Mouse (Mus musculus) adrenal gland, postnatal 36 days (tissue): ENCODE data around the gene Srd5a3. TPM values are rescaled to one million over a fixed set of nuclear protein-coding genes. Genes with fewer than 3 reads are reported as not detected.
"Not testable (repeated sequence)": the region's sequence is repeated elsewhere in the genome, so short reads cannot be mapped to it uniquely, and the experiment has no call there.

Source experiments
- DNase-seq, 2 experiments: peaks; one replicate each; pipeline ENCODE4 v3.0.0; 2021; ENCODE audit warnings: mixed read lengths in 1 of 2
- long read RNA-seq, 2 experiments: library from polyadenylated mRNA; stranded (forward); transcript quantifications; one replicate each; pipeline ENCODE4 v2.0.0; 2021; ENCODE audit warnings: borderline sequencing depth in 2 of 2
- total RNA-seq, 2 experiments: library from RNA; stranded (reverse); gene quantifications; 2 replicates each; pipeline ENCODE4 v1.2.3; 2021

Gene Srd5a3
- total RNA-seq = 10 to 100 TPM; 23.6 to 33.3 TPM
- long read RNA-seq, experiment 1, transcript Srd5a3-201 (6 exons, 1,747 nt) = major isoform, 22 of 29 reads
- long read RNA-seq, experiment 1, partial matches to known transcripts = 1 of 29 reads
- long read RNA-seq, experiment 1, other reads (novel, unspliced or antisense) = 3 of 29 reads
- long read RNA-seq, experiment 2, transcript Srd5a3-201 (6 exons, 1,747 nt) = major isoform, 9 of 10 reads
- long read RNA-seq, experiment 2, partial matches to known transcripts = 0 of 10 reads
- long read RNA-seq, experiment 2, other reads (novel, unspliced or antisense) = 1 of 10 reads

DNA sequence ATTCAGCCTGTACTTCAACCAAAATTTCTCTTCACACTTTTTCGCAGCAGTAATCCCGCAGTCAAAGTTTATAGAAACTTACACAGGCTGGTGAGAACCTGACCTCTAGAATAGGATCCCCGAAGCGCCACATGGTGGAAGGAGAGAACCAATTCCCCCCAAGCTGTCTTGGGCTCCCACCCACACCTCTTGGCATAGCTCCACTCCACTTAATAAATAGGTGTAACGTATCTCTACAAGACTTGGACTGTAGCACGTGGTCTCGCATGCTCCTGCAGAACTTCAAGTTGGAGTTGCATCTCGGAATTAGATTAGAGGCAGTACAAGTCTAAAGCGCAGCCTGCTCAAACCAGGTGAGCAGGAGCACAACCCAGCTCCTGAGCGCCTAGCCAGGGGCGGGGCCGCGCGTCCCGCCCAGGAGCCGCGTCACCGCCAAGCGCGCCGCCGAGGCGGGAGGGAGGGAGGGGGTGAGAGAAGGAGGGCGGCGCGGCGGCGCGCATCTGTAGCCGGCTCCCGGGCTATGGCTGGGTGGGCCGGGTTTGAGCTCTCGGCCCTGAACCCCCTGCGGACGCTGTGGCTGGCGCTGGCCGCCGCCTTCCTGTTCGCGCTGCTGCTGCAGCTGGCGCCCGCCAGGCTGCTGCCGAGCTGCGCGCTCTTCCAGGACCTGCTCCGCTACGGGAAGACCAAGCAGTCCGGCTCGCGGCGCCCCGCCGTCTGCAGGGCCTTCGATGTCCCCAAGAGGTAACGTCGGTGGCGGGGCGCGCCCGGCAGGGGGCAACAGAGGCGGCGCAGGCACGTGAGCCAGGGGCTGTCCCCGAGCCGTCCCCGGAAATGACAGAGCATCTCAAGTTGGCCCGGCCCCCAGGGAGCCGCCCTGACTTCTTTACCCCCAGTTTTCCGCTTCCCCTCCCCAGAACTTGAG is at the start of gene Srd5a3:
Srd5a3 (plus strand) TSS at position 464 of the 922 bp plus-strand sequence.
- peak; percentile 98 to 99 for DNase-seq

DNA sequence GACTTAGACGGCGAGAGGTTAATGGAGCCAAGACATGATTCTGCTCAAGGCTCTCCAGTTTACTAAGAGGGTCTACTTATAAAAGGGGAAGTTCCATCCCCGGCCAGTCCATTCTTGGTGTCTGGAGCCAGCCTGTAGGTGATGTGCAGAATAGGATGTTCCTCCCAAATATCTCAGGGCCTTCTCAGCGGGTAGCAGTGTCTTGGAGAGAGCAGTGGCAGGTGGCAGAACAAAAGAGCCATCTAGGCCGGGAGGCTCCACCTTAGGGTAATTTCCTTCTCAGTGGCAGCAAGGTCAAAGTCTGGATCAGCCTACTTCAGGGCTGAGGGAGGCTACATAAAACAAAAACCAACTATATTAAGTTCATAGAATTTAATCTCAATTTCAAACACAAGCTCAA is 36.3 kb upstream of the Srd5a3 start:
- not testable (repeated sequence) for DNase-seq

DNA sequence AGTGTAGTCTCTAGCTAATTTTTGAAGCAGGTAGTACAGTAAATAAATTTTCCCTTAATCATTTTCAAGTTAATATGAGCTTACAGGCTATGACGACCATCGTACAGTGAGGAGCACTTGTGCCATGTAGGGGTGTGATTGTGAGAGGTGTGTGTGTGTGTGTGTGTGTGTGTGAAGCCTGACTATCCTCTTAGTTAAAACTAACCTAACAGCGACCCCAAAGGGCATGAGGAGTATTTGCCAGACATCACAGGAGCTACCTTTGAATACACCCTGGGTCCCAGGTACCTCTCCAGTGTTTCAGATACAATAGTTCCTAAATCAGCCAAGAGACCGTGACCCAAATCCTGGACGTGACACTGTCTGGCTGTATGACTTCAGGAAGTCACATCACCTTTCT is 32.8 kb upstream of the Srd5a3 start:
- no peak for DNase-seq

DNA sequence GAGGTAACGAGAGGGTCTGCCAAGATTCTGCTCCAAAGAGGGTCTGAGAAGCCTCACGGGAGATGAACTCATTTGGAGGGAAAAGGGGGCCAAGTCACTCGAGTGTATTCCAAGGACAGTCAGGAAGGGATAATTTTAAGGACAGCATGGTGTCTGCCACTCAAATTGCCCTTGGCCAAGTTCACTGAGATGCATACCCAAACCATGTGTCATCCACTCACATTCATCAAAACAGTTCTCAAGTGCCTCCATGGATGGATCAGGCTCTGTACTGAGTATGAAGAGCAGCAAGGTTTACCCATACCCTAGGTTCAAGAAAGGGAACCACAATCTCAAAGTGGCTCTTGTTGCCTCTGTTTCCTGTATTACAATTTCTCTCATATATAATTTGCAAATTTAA is 31.6 kb upstream of the Srd5a3 start:
- DNase-seq = peak; percentile 5 to 31

DNA sequence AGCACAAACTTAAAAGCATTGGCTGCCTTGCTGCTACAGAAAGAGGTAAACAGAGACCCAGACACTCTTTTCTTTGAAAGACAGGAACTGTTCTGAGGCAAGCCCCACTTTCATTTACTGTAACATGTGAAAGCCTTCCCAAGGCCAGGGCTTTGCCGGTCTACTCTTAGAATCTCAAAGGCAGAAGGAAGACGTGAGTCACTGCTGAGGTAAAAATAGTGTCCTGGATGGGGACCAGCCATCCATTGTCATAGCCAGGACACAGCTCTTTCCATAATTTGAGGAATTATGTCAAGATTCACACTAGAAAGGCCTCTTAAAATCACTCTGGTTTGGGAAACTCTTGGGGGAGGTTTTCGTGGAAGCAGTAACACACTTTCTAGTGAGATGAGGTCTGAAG is 28.9 kb upstream of the Srd5a3 start:
- DNase-seq = peak; percentile 36 to 39

DNA sequence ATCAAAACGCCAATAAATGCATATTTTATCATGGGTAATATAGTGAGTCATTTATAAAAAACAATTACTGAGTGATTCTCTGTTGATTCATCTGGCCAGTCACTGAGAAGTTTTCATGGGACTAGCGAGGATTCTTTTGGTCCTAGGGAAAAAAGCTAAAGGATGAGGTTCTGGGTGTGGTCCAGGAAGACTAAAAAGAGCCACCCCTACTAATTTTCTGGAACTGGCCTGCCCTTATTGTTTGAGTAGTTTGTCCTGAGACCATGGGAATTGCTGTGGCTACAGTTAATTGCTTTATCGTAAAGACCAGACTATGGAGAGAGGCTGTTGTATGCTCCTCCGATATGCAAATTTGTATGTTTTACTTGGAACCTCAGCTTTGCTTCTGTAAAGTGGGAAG is 28.1 kb upstream of the Srd5a3 start:
- no peak for DNase-seq

DNA sequence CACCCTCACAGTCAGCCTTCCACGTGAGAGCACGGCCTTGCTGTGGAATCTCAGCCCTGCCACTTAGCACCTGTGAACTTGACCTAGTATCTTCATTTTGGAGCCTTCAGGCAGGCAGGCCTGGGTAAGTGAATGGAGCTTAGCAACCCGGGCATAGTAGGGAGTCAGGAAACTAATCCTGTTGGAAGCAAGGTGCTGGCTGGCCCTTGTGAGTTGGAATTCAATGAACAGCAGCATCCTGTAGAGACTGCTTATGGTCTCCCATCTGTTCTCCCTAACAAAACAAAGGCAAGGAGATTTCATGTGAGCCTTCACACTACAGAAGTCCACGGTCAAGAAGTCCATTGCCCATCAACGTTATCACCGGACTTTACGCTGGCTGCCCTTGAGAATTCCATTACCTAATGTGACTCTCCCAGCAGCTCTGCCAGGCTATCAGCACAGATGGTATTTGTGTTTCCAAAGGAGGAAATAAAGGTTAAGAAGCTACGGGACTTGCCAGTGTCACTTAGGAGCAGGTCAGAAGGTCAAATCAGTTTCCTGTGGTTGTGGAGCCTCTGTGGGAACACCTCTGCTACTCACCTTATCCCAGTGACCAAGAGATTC is 24.5 kb upstream of the Srd5a3 start:
- peak; percentile 19 for DNase-seq

DNA sequence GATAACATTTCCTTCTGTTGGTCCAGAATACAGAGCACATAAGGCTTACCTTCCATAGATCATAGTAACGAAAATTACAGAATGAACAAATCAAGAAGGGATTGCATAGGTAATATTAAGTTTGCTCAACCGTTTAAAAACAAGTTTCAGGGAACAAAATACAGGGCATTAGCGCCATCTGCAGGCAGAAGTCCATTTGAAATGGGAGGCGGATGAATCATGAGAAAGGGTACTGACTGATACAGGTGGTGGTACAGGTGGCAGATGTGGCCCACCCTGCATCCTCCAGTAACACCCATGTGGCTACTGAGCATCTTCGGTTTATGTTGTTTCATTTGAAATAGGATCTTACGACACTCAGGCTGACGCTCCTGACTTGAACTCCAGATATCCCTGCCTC is 21.6 kb upstream of the Srd5a3 start:
- peak; percentile 74 to 81 for DNase-seq

DNA sequence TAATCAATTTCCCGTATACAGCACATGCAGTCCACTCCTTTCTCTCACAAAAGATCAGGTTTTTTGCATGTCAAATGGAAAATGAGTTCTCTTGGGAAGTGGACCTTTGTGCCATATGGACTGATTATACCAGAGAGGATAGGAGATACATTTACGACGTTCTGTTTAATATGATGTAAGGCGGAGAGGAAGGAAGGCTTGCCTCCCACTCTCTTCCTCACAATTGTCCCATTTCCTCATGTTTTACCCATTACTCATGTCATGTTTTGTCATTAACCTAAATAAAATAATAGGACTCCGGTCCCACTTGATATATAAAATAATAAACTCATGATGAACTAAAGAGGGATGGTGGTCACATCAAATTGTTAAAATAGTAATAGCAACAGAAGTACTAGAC is 19.4 kb upstream of the Srd5a3 start:
- no peak for DNase-seq

DNA sequence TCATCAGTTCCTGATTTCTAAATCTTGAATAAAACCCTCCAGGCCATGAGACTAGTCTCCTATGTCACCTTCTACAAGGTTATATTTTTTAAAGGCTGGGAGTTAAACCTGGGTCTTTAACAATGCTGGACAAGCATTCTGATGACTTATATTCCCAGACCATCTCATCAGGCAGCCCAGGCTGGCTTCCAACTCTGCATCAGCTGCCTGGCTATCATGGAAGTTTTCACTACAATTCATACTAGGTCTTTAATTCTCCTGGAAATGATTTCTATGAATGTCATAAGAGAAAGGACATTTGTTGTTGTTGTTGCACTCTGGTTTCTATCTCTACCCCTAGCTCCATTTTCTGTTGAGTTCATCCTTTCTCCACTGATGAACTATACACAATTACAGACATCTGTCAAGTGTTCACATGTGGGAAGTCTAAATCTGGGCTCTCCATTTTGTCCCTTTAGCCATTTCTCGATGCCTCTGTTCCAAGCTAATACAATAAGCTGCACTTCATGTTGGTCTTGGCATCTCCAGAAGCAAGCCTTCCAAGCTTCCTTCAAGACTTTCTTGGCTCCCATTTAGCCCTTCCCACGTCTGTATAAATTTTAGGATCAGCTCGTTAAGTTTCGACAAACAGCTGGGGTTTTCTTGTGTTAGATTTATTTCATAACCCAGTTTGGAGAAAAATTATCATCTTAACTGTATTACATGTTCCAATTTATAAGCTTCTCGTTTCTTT is 12.3 kb upstream of the Srd5a3 start:
- DNase-seq = no peak

DNA sequence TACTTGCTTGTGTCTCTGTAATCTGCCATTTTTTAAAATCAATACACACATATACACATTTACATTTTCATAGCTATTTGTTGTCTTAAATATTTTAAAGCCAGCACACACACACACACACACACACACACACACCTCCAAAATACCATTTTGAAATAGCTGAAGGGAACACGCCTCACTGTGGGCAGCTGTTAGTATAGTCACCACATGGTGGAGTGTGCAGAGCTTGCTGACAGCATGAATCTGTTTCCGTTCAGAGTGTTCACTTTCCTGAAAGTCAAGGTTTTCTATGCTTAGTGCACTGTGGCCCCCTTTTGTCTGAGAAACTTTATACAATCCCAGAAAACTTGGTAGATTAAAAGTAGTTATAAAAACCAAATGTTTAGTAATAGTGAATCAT is 9.8 kb upstream of the Srd5a3 start:
- no peak for DNase-seq

DNA sequence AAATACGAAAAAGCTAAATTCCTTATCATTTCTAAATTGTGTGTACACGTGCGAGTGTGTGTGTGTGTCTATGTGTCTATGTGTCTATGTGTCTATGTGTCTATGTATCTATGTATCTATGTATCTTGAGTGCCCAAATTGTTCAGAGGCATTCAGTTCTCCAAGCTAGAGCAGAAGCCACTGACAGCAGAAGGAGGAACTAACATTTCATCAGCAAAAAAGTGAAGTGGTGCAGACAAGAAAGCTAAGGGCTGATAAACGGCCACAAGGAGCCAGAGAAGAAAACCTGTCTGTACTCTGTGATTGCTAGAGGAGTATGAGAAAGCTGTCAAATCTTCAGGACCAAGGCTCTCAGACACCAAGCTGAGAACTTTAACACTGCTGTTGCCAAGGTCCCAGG is 8.1 kb upstream of the Srd5a3 start:
- DNase-seq = no peak

DNA sequence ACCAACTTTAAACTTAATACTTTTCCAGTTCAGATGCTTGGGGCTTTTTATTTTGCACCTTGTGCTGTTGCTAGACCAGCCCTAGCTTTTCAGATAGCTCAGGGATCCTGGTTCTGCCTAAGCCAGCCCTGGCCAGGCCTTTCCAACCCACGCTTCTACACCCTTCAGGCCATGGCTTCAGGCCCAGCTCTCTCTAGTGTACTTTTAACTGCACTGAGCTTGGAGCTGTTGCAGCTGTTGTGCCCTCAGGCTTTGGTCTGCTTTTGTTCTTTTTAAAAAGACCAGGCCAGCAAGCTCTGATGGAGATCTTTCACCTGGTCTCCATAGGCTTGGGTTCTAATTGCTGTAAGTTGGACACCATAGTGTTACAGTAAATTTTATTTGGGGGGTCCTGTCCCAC is 4.4 kb upstream of the Srd5a3 start:
- no peak for DNase-seq

DNA sequence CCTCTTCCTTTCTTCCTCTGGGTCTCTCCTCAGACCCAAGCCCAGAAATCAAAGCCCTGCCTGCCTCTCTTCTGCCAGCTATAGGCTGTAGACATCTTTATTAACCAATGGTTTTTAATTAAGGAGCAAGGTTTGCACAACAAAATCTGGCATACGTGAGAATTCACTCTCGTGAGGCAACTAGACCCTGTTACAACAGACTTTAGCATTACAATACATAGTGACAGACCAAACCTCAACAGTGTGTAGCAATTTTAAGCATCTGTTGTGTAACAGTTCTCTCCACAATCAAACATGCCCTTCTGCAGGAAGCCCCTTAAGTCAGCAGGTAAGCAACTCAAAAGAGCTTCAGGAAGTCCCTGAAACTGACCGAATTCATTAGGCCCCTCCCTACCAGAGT is 3.8 kb upstream of the Srd5a3 start:
- no peak for DNase-seq

DNA sequence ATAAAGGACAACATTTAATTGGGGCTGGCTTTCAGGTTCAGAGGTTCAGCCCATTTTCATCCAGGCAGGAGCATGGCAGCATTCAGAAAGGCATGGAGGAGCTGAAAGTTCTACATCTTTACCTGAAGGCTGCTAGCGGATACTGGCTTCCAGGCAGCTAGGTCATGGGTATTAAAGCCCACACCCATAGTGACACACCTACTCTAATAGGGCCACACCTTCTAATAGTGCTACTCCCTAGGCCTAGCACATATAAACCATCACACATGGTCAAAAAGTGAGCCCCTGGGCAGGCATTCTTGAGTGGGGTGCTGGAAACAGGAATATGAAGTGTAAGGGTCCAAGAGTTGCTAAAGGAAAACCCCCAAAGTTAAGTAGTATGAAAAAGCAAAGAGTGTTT is 2.5 kb upstream of the Srd5a3 start:
- no peak for DNase-seq

DNA sequence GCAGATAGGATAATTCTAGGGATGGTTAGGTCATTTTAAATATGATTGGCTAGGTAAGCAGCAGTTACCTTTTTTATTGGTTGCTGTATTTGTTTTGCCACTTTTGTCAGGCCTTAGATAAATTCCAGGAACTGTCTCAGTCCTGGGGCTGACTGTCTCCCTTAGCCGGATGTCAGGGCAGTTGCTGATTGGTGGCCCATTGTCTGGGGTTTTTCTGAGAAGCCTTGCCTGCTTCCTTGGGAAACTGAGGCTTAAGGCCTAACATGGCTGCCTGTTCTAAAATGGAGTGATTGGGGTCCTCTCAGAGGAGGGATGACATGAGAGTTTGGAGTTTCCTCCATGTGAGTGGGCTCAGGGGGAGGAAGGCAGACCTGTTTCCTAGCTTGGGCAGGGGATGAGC is 2.0 kb upstream of the Srd5a3 start:
- DNase-seq = no peak

DNA sequence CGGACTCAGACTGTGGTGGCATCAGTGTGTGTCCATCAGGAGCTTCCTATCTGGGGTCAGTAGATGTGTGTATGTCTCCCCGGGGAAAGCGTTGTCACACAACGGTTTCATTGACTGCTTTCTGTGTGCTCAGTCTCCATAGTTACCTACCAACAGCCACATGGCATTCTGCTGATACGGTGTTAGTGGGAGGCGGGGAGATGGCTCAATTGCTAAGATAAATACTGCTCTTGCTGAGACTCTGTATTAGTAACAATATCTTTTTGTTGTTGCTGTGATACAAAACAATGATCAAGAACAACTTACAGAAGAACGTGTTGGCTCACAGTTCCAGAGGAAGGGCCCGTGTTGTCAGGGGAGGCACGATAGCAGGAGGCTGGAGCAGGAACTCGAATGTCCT is 1.6 kb upstream of the Srd5a3 start:
- no peak for DNase-seq

DNA sequence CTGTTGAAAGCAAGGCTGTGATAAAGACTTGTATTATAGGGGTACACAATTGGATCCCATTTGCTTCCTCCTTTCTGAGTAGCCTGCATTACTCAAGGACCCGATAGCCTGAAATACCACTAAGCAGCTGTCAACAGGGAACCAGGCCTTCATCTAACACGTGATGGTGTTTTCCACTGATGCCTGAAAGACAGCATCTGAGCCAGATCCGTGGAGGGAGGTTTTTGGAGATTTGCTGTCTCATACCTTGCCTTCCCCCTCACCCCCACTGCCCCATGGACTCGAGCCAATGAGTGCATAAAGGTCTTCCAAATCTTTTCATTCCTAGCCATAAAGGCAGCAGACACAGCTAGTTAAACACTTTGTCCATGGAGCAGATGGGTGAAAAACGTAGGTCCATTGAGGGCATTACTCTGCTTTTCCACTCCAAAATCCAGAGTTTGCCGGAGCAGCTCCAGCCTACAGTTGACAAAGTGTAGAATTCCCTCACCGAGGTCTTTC is 850 bp upstream of the Srd5a3 start:
- DNase-seq = no peak

DNA sequence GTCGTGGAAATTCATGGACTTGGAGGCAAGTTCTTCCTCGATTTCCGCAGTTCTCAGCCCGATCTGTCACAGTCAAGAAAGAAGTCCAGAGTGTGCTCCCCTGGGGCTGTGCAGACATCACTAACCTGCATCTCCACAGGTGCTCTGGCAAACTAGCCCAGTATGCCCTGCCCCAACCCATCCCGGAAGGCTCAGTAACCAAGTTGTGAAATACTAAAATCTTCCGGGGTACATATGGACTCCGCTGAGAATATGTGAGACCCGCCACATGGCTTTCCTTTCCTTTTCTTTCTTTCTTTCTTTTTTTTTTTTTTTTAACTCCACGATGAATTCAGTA is 627 bp downstream of the Srd5a3 start:
- DNase-seq = no peak

DNA sequence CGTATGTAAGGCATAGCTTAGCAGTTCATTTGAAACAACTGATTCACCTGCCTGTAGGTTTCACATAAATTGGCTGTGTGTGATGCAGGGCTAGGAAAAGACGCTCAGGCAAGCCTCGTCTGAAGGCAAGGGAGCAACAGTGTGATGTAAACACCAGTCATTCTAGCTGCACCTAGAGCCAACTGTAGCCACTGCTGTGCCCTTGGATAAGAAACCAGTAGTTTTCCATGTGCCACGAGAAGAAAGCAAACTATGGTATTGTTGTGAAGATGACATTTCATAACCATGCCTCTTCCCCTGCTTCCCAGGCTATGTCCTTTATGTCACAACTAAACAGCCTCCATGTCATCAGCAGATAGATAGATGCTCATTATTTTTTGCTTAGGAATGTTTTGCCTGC is 3.3 kb downstream of the Srd5a3 start:
- peak; percentile 13 to 20 for DNase-seq

DNA sequence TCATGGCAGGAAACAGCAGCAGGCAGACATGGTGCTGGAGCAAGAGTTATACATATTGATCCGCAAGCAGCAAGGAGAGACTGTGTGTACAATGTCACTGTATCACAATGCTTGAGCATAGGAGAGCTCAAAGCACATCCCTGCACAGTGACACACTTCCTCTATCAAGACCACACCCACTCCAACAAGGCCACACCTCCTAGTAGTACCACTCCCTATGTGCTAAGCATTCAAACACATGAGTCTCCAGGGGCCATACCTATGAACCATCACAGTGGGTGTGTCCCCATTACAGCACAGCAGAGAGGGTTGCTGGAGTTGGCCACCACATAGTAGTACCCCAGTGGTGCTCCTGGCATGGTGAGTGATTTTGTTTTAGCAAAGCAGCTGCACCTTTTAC is 6.3 kb downstream of the Srd5a3 start:
- DNase-seq = no peak

DNA sequence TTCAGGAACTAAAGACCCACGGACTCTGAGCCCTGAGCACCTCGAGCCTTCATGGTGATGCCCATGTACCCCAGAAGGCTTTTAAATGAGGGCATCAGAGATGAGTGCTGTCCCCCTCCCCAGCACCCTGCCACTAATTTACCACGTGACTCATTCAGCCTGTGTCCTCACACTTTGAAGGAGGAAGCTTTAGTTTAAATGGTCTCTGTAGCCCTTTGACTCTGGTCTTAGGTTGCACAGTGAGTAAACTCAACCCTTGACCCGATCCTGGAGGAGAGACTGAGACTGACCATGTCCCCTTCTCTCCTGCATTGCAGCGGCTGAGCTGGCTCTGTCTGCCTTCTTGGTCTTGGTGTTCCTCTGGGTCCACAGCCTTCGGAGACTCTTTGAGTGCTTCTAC is 9.4 kb downstream of the Srd5a3 start:
- no peak for DNase-seq
